Mouse (Mus musculus): ENCODE measurements around the gene Polr3gl. TPM values are rescaled to one million over a fixed set of nuclear protein-coding genes. Genes with fewer than 3 reads are reported as not detected.

The Polr3gl gene
- polyA plus RNA-seq, 1 experiment from 2014 or later = 36.4 TPM

- H3K36me3 ChIP-seq (ENCODE audit: control insufficient read depth, insufficient read depth) = no peaks in the 10 kb centered on the region
Measured at GRCm38 (mm10) chr3:96577566-96577965, 16.4 kb downstream of the Polr3gl start.

DNA sequence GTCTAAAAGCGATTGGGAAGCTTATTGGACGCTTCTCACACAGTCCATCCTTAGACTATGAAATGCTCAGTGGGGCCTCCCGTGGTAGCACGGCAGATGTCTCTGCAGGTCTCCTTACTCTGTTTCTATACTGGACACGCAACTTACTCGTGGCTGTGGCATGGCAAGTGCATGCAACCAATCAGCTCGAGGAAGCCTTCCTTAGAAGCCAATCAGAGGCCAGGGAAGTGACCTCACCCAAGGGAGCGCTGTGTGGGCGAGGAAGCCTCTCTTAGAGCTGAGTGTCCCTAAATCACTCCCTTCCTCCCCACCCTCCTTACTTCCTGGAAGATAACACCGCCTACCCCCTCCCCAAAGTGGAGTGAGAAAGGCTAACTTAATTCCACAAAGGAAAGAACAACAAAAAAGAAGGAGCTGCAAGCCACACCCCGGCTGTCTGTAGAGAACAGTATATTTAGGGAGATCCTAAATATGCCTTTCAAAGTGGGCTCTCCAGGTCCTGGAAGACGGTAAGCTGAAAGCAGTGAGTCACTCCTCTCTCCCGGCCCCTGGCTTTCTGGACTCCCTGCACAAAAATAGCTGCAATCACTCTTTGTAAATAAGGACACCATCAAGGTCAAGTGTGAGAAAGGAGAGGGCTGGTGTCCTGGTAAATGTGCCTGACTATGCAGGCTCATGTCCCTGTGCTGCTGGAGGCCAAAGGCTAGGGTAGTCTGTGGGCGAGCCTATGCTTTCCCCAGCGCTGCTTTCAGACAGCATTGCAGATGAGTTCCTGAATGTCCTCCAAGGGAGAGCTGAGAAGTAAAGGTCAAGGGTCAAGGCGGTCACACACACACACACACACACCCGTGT lies 17.1 kb downstream of the Polr3gl start, which contains the start of gene Gm16253:
Gene Gm16253, plus strand, starts transcription at position 295 of the 852 bp plus-strand sequence.
- Histone ChIP-seq H3K4me2 (ENCODE audit: low read depth, low read length) (peak within 1 kb of the TSS; percentile 61), H3K27me3 (ENCODE audit: control insufficient read depth, insufficient read depth, low read length) (no peaks in the 10 kb centered on the region), H3K4me1 (ENCODE audit: control insufficient read depth, insufficient read depth, low read length) (peaks cover 58% of the 10 kb centered on the region), H3K36me3 (ENCODE audit: control insufficient read depth, insufficient read depth) (no peaks in the 10 kb centered on the region), H3K27ac (ENCODE audit: low read length) (peak within 1 kb of the TSS; percentile 98), H3K9ac (ENCODE audit: low read length) (peak within 1 kb of the TSS; percentile 70), H3K9me3 (replicated peaks; ENCODE audit: control insufficient read depth, low read length) (no peaks in the 10 kb centered on the region), H3K4me3 (ENCODE audit: low read length) (peak within 1 kb of the TSS; percentile 32)
- 5% methylated on average over 17 of the region's 17 CpGs for WGBS
- ATAC-seq (replicated peaks; ENCODE audit: extremely low read depth, insufficient read depth, low FRiP score) = peak; percentile 91

More at GRCm38 (mm10) chr3:96577566-96577965, 16.4 kb downstream of the Polr3gl start:
- Histone ChIP-seq H3K4me3 (ENCODE audit: low read length) (peak overlapping the region; percentile 15), H3K9me3 (replicated peaks; ENCODE audit: control insufficient read depth, low read length) (no peaks in the 10 kb centered on the region), H3K9ac (ENCODE audit: low read length) (peak overlapping the region; percentile 70), H3K27me3 (ENCODE audit: control insufficient read depth, insufficient read depth, low read length) (no peaks in the 10 kb centered on the region), H3K4me2 (ENCODE audit: low read depth, low read length) (peak overlapping the region; percentile 61), H3K4me1 (ENCODE audit: control insufficient read depth, insufficient read depth, low read length) (peaks cover 54% of the 10 kb centered on the region), H3K27ac (ENCODE audit: low read length) (peak overlapping the region; percentile 98)
- 59% methylated on average over 4 of the region's 4 CpGs for WGBS
- no peak for ATAC-seq (replicated peaks; ENCODE audit: extremely low read depth, insufficient read depth, low FRiP score)

- Histone ChIP-seq H3K9ac (ENCODE audit: low read length) (peak overlapping the region; percentile 63), H3K4me2 (ENCODE audit: low read depth, low read length) (peak overlapping the region; percentile 61), H3K4me1 (ENCODE audit: control insufficient read depth, insufficient read depth, low read length) (peaks cover 66% of the 10 kb centered on the region), H3K36me3 (ENCODE audit: control insufficient read depth, insufficient read depth) (no peaks in the 10 kb centered on the region), H3K27ac (ENCODE audit: low read length) (peak overlapping the region; percentile 98), H3K4me3 (ENCODE audit: low read length) (peak overlapping the region; percentile 32), H3K27me3 (ENCODE audit: control insufficient read depth, insufficient read depth, low read length) (no peaks in the 10 kb centered on the region), H3K9me3 (replicated peaks; ENCODE audit: control insufficient read depth, low read length) (no peaks in the 10 kb centered on the region)
- WGBS = 22% methylated on average over 14 of the region's 14 CpGs
- ATAC-seq (replicated peaks; ENCODE audit: extremely low read depth, insufficient read depth, low FRiP score) = peak; percentile 46
Measured at GRCm38 (mm10) chr3:96576005-96576658, 17.8 kb downstream of the Polr3gl start.

GRCm38 (mm10) chr3:96575272-96575984 lies 18.6 kb downstream of the Polr3gl start:
- Histone ChIP-seq H3K27ac (ENCODE audit: low read length) (peak overlapping the region; percentile 98), H3K9ac (ENCODE audit: low read length) (peak overlapping the region; percentile 63), H3K4me1 (ENCODE audit: control insufficient read depth, insufficient read depth, low read length) (peaks cover 69% of the 10 kb centered on the region), H3K4me2 (ENCODE audit: low read depth, low read length) (peak overlapping the region; percentile 61; the same call in 1 of the 2 replicates), H3K9me3 (replicated peaks; ENCODE audit: control insufficient read depth, low read length) (no peaks in the 10 kb centered on the region), H3K36me3 (ENCODE audit: control insufficient read depth, insufficient read depth) (no peaks in the 10 kb centered on the region), H3K4me3 (ENCODE audit: low read length) (no peak overlapping the region; the same call in 1 of the 2 replicates), H3K27me3 (ENCODE audit: control insufficient read depth, insufficient read depth, low read length) (no peaks in the 10 kb centered on the region)
- WGBS = 78% methylated on average over 8 of the region's 8 CpGs
- no peak for ATAC-seq (replicated peaks; ENCODE audit: extremely low read depth, insufficient read depth, low FRiP score)

DNA sequence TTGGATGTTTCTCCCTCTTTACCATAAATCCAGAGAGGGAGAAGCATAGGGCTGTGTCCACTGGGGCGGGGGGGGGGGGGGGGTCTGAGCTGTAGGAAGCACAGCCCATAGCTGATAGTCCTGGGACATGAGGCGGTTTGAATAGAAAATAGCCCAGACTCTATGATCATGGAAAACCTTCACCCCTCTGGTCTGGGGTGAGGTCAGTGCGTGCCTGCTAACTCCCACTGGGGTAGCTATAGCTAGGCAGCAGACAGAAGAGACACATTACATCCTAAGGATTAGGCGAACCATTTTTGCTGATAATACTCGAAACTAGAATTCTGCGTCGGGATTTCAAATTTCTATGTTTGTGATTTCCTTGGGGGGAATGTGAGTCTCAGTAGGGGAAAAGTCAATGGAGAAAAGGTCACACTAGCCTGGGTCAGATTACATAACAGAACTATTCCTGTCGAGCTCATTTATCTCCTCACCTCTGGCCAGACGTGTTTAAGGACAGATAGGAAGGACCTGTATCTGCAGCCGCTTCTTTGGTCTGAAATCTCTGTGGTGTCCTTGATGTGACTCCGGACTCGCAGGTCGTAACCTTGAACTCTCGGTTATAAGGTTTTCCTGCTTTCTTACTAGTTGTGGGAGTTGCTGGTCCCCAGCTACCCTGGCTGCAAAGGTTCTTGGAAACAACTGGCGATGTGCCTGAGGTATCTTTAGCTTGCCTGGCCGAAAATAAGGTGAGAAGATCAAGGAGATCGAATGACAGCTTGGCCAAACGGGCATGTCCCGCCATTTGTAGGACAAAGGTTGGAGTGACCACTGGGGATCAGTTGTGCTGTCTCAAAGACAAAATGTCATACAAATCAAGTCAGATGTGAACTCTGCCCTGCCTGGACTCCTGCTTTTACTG lies 20.1 kb downstream of the Polr3gl start:
- Histone ChIP-seq H3K27me3 (ENCODE audit: control insufficient read depth, insufficient read depth, low read length) (no peaks in the 10 kb centered on the region), H3K9ac (ENCODE audit: low read length) (0 out of 2 replicates have a peak overlapping the region, but pooled peaks have one; percentile 17), H3K4me1 (ENCODE audit: control insufficient read depth, insufficient read depth, low read length) (peaks cover 68% of the 10 kb centered on the region), H3K4me2 (ENCODE audit: low read depth, low read length) (0 out of 2 replicates have a peak overlapping the region, but pooled peaks have one; percentile 11), H3K36me3 (ENCODE audit: control insufficient read depth, insufficient read depth) (no peaks in the 10 kb centered on the region), H3K4me3 (ENCODE audit: low read length) (no peak overlapping the region), H3K27ac (ENCODE audit: low read length) (peak overlapping the region; percentile 64), H3K9me3 (replicated peaks; ENCODE audit: control insufficient read depth, low read length) (no peaks in the 10 kb centered on the region)
- ATAC-seq (replicated peaks; ENCODE audit: extremely low read depth, insufficient read depth, low FRiP score) = no peak
- 54% methylated on average over 19 of the region's 19 CpGs for WGBS

GRCm38 (mm10) chr3:96571896-96572698 lies 21.9 kb downstream of the Polr3gl start:
- no peak overlapping the region for H3K4me3 ChIP-seq (ENCODE audit: low read length)
- H3K36me3 ChIP-seq (ENCODE audit: control insufficient read depth, insufficient read depth) = no peaks in the 10 kb centered on the region
- peaks cover 61% of the 10 kb centered on the region for H3K4me1 ChIP-seq (ENCODE audit: control insufficient read depth, insufficient read depth, low read length)
- no peak overlapping the region for H3K9ac ChIP-seq (ENCODE audit: low read length)
- ATAC-seq (replicated peaks; ENCODE audit: extremely low read depth, insufficient read depth, low FRiP score) = no peak
- H3K9me3 ChIP-seq (replicated peaks; ENCODE audit: control insufficient read depth, low read length) = no peaks in the 10 kb centered on the region
- H3K4me2 ChIP-seq (ENCODE audit: low read depth, low read length) = no peak overlapping the region
- no peaks in the 10 kb centered on the region for H3K27me3 ChIP-seq (ENCODE audit: control insufficient read depth, insufficient read depth, low read length)
- H3K27ac ChIP-seq (ENCODE audit: low read length) = peak overlapping the region; percentile 83
- 59% methylated on average over 16 of the region's 16 CpGs for WGBS

GRCm38 (mm10) chr3:96571336-96571735 lies 22.6 kb downstream of the Polr3gl start:
- Histone ChIP-seq H3K4me1 (ENCODE audit: control insufficient read depth, insufficient read depth, low read length) (peaks cover 59% of the 10 kb centered on the region), H3K9me3 (replicated peaks; ENCODE audit: control insufficient read depth, low read length) (no peaks in the 10 kb centered on the region), H3K4me3 (ENCODE audit: low read length) (no peak overlapping the region), H3K4me2 (ENCODE audit: low read depth, low read length) (no peak overlapping the region), H3K27me3 (ENCODE audit: control insufficient read depth, insufficient read depth, low read length) (no peaks in the 10 kb centered on the region), H3K27ac (ENCODE audit: low read length) (peak overlapping the region; percentile 83), H3K36me3 (ENCODE audit: control insufficient read depth, insufficient read depth) (no peaks in the 10 kb centered on the region), H3K9ac (ENCODE audit: low read length) (no peak overlapping the region)
- 72% methylated on average over 2 of the region's 2 CpGs for WGBS
- ATAC-seq (replicated peaks; ENCODE audit: extremely low read depth, insufficient read depth, low FRiP score) = no peak
